Mouse (Mus musculus) forebrain, embryonic 13.5 days (tissue): ENCODE data around the gene Clcnka. TPM values are rescaled to one million over a fixed set of nuclear protein-coding genes. Genes with fewer than 3 reads are reported as not detected.

Experiments used
- ATAC-seq: fragments of 200-750 bp; cut with Nextera tagmentation; 2 replicates; pipeline ENCODE4 v1.8.0; 2017
- H3K27ac ChIP-seq: fragments of 300-500 bp; sonication (generic); 2 replicates; pipeline ENCODE4 v1.5.1; 2015; ENCODE audit warnings: inconsistent platforms, mild to moderate bottlenecking, moderate library complexity
- H3K27me3 ChIP-seq: fragments of 300-500 bp; sonication (generic); 2 replicates; pipeline ENCODE4 v1.6.1; 2015; ENCODE audit warnings: mild to moderate bottlenecking, inconsistent platforms
- H3K36me3 ChIP-seq: fragments of 300-500 bp; sonication (generic); 2 replicates; pipeline ENCODE4 v1.6.1; 2015; ENCODE audit warnings: mild to moderate bottlenecking, inconsistent platforms; ENCODE audit not compliant: poor library complexity, severe bottlenecking
- H3K4me1 ChIP-seq: fragments of 300-500 bp; sonication (generic); 2 replicates; pipeline ENCODE4 v1.6.1; 2015; ENCODE audit warnings: inconsistent platforms
- H3K4me2 ChIP-seq: fragments of 300-500 bp; sonication (generic); 2 replicates; pipeline ENCODE4 v1.6.1; 2015; ENCODE audit warnings: inconsistent platforms, mild to moderate bottlenecking, moderate library complexity
- H3K4me3 ChIP-seq: fragments of 300-500 bp; sonication (generic); 2 replicates; pipeline ENCODE4 v1.5.1; 2015; ENCODE audit warnings: mild to moderate bottlenecking, inconsistent platforms
- H3K9ac ChIP-seq: fragments of 300-500 bp; sonication (generic); 2 replicates; pipeline ENCODE4 v1.6.1; 2015; ENCODE audit warnings: mild to moderate bottlenecking, inconsistent platforms
- H3K9me3 ChIP-seq: fragments of 300-500 bp; sonication (generic); replicated peaks from 2 replicates; pipeline ENCODE4 v1.6.1; 2016; ENCODE audit warnings: inconsistent platforms
- whole genome bisulfite sequencing: fragments of 180-500 bp; shearing (Covaris S2); methylation state at CpG from one replicate; pipeline ENCODE4 v1.1.7; 2015; 5-methylcytosine and 5-hydroxymethylcytosine counted together
- polyA plus RNA-seq: library from polyadenylated mRNA; unstranded; fragments of >200 nt; fragmentation: Nextera tagmentation; extraction: Ambion mirVana; gene quantifications from 2 replicates; pipeline ENCODE4 v1.2.1, GENCODE M21; 2015

Clcnka gene
- polyA plus RNA-seq, 1 experiment from 2014 or later = 0.10 TPM

DNA sequence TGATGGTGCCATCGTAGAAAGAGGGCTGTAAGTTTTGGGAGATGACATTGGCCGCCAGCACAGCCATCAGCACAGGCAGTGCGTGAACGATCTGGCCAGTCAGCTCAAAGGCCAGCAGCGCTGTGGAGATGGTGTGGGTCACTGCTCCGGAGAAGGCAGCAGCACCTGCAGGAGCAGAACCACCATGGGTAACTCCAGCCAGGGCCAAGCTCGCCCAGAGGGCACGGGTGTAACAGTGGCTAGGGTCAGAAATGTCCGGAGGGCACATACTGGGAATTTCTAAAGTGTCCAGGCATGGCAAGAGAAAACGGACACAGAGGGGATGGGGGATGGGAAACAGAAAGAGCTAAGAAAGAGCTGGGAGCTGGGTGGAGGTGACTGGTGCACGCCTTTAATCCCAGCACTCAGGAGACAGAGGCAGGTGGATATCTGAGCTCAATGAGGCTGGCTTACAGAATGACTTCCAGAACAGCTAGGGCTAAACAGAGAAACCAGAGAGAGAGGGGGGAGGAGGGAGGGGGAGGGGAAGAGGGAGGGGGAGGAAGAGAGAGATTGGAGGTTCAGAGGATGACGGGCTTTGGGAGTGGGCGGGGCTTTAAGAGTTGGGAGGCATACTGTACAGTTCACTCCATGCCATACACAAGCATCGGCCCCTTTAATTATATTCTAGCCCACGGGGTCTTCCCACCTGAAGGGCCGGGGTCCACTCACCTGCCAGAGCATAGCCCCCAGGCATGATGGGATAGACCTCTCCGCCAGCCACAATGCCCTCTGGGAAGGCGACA is 9.0 kb downstream of the Clcnka start:
- no peaks in the 10 kb centered on the region for H3K36me3 ChIP-seq
- no peak overlapping the region for H3K4me2 ChIP-seq
- no peak overlapping the region for H3K27ac ChIP-seq
- peaks cover 10% of the 10 kb centered on the region for H3K27me3 ChIP-seq
- H3K9me3 ChIP-seq = no peaks in the 10 kb centered on the region
- WGBS = 71% methylated on average over 18 of the region's 18 CpGs
- peaks cover 2% of the 10 kb centered on the region; the same call in 1 of the 2 replicates for H3K4me1 ChIP-seq
- H3K9ac ChIP-seq = no peak overlapping the region
- no peak overlapping the region for H3K4me3 ChIP-seq
- no peak for ATAC-seq

DNA sequence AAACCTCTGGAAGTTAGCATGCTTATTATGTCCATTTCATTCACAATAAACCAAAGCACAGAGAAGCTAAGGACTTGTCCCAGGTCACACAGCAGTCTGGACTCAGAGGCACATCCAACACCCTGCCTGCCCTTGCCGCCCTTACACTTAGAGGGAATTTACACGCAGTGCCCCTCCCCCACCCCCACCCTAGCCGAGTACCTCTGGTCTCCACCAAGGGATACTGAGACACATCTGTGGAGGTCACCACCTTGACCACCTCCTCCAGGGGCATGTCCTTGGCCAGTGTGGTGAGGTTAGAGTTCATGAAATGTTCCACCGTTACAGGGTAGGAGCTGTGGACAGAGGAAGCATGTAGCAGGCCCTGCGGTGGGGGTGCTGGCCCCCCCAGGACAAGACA is 10.6 kb downstream of the Clcnka start:
- no peak overlapping the region for H3K4me2 ChIP-seq
- H3K36me3 ChIP-seq = no peaks in the 10 kb centered on the region
- no peak overlapping the region for H3K4me3 ChIP-seq
- ATAC-seq = no peak
- H3K9ac ChIP-seq = no peak overlapping the region
- 66% methylated on average over 5 of the region's 5 CpGs for WGBS
- H3K27ac ChIP-seq = no peak overlapping the region
- peaks cover 23% of the 10 kb centered on the region for H3K27me3 ChIP-seq
- peaks cover 4% of the 10 kb centered on the region; the same call in 1 of the 2 replicates for H3K4me1 ChIP-seq
- H3K9me3 ChIP-seq = no peaks in the 10 kb centered on the region

DNA sequence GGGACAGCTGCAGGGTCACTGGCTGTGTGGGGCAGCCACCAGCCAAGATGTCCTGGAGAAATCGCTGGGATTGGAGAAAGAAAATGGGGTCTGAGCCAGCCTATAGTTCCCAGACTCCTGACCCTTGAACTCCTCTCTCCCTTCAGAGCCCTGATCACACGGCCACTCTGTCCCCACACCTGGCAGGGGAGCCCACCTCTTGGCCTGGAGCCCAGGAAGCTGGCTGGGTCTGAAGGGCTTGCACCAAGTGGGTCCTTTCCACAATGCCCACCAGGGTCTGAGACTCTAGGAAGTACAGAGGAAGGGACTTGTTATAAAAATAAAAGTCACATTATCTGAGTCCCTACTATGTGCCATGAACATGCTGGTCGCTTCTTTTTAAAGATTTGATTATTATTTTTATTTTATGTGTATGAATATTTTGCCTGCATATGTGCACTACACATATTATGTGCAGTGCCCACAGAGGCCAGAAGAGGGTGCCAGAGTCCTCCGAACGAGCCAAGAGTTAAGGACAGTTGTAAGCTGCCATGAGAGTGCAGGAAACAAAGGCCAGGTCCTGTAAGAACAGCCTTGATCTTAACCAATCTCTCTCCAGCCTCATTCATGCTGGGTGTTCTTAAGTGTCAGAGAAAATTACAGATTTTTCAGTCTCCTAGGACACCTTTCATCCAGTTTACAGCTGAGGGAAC is 11.3 kb downstream of the Clcnka start:
- Histone ChIP-seq H3K4me3 (no peak overlapping the region), H3K4me2 (no peak overlapping the region), H3K36me3 (no peaks in the 10 kb centered on the region), H3K27me3 (peaks cover 30% of the 10 kb centered on the region), H3K9ac (no peak overlapping the region), H3K27ac (no peak overlapping the region), H3K4me1 (peaks cover 10% of the 10 kb centered on the region), H3K9me3 (no peaks in the 10 kb centered on the region)
- ATAC-seq = peak; percentile 36; the same call in 1 of the 2 replicates
- WGBS = 17% methylated on average over 5 of the region's 5 CpGs

DNA sequence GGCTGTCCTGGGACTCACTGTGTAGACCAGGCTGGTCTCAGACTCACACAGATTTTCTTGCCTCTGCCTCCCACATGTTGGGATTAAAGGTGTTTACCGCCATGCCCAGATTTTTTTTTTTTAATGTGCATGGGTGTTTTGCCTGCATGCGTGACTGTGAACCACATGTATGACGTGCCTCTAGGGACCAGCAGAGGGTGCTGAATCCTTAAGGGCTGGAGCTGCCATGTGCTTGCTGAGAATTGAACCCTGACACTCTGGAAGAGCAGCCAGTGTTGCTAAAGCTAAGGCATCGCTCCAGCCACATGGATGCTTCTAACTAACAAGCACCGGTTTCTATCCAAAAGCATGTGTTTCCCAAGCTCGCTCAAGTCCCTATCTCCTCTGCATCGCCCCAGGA is 12.4 kb downstream of the Clcnka start:
- 74% methylated on average over 7 of the region's 7 CpGs for WGBS
- Histone ChIP-seq H3K27me3 (peaks cover 41% of the 10 kb centered on the region), H3K9me3 (no peaks in the 10 kb centered on the region), H3K4me3 (no peak overlapping the region), H3K9ac (no peak overlapping the region), H3K36me3 (no peaks in the 10 kb centered on the region), H3K27ac (no peak overlapping the region), H3K4me2 (no peak overlapping the region), H3K4me1 (peaks cover 13% of the 10 kb centered on the region)
- ATAC-seq = no peak

DNA sequence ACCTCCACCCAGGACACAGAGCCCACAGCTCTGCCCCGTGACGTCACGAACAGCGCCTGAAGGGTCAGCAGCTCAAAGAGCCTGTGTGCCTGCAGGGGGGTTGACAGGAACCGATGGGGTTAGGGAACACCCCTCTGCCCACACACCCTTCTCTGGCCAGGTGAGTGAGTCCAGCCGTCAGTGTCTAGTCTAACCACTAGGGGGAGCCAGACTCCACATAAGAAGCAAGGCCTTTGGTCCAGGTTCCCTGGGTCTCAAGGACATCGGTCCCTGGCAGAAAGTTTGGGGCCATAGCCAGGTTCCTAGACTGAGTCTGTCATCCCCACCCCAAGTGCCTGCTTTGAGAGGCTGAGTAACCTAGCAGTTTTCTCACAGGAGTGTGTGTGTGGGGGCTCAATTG is 13.2 kb downstream of the Clcnka start:
- Histone ChIP-seq H3K27ac (no peak overlapping the region), H3K27me3 (peaks cover 50% of the 10 kb centered on the region), H3K9me3 (no peaks in the 10 kb centered on the region), H3K36me3 (no peaks in the 10 kb centered on the region), H3K4me1 (peaks cover 13% of the 10 kb centered on the region), H3K4me3 (no peak overlapping the region), H3K9ac (no peak overlapping the region), H3K4me2 (no peak overlapping the region)
- no peak for ATAC-seq
- WGBS = 2% methylated on average over 7 of the region's 7 CpGs

DNA sequence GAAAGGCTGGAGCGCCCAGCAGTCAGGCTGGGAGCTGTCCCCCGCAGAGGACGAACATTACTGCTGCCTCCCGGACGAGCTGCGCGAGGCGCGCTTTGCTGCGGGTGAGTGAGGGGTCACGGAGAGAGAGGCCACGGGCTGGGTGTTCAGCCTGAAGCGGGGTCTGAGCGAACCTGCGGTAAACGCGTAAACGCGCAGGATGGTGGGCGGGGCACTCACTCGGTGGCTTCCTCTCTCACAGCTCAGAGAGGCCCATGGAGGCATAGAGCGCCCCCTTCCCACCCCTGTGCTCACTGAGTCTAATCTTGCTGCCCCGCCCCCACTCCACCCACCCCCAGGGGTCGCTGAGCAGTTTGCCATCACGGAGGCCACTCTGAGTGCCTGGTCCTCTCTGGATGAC is 16.1 kb downstream of the Clcnka start:
- peak; percentile 46; the same call in 1 of the 2 replicates for ATAC-seq
- peak overlapping the region; percentile 37 for H3K4me3 ChIP-seq
- H3K27ac ChIP-seq = no peak overlapping the region
- WGBS = 2% methylated on average over 25 of the region's 25 CpGs
- H3K36me3 ChIP-seq = no peaks in the 10 kb centered on the region
- H3K9ac ChIP-seq = peak overlapping the region; percentile 34
- no peaks in the 10 kb centered on the region for H3K9me3 ChIP-seq
- H3K27me3 ChIP-seq = peaks cover 52% of the 10 kb centered on the region
- peak overlapping the region; percentile 62 for H3K4me2 ChIP-seq
- H3K4me1 ChIP-seq = peaks cover 11% of the 10 kb centered on the region

DNA sequence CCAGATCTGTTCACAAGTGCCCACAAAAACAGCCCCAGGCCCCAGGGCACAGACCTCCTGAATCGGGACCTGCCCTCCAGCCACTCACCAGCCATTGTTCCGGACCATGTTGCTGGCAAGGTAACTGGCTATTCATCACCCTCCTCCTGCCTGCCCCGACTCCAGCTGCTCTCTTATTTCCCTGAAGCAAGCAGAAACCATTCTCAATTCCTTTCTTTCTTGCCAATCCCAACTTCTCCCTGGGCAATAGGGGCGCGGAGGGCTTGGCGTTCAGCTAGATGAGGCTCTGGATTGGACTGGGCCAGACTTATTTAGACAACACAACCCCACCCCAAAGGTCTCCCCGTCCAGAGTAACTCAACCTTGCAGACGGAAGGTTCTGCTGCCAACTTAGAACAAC is 18.9 kb downstream of the Clcnka start:
- peaks cover 46% of the 10 kb centered on the region for H3K27me3 ChIP-seq
- no peak overlapping the region for H3K27ac ChIP-seq
- H3K4me3 ChIP-seq = no peak overlapping the region
- 55% methylated on average over 8 of the region's 8 CpGs for WGBS
- H3K4me2 ChIP-seq = no peak overlapping the region
- H3K9ac ChIP-seq = no peak overlapping the region
- H3K9me3 ChIP-seq = no peaks in the 10 kb centered on the region
- no peak for ATAC-seq
- H3K36me3 ChIP-seq = no peaks in the 10 kb centered on the region
- H3K4me1 ChIP-seq = peaks cover 11% of the 10 kb centered on the region

DNA sequence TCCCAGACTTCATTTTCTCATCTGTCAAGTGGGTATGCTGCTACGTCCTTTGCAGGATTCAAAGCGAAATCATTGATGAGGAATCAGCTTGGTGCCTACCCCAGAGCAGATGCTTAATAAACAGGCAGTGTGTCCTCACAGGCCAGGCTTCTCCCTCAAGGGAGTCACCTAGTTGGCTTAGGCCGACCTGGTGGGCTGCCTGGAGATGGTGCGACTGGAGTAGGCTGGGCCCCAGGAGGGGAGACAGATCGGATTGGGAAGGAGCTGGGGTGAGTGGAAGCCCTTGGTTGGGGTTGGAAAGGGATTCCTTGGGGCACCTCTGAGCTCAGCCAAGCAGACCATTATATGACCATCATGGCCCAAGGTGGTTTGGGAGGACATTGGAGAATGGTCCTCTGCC is 26.1 kb downstream of the Clcnka start:
- Histone ChIP-seq H3K4me3 (no peak overlapping the region), H3K36me3 (no peaks in the 10 kb centered on the region), H3K9ac (no peak overlapping the region), H3K9me3 (no peaks in the 10 kb centered on the region), H3K4me2 (no peak overlapping the region), H3K4me1 (peaks cover 12% of the 10 kb centered on the region), H3K27ac (no peak overlapping the region), H3K27me3 (peaks cover 24% of the 10 kb centered on the region)
- ATAC-seq = no peak
- 94% methylated on average over 5 of the region's 5 CpGs for WGBS

DNA sequence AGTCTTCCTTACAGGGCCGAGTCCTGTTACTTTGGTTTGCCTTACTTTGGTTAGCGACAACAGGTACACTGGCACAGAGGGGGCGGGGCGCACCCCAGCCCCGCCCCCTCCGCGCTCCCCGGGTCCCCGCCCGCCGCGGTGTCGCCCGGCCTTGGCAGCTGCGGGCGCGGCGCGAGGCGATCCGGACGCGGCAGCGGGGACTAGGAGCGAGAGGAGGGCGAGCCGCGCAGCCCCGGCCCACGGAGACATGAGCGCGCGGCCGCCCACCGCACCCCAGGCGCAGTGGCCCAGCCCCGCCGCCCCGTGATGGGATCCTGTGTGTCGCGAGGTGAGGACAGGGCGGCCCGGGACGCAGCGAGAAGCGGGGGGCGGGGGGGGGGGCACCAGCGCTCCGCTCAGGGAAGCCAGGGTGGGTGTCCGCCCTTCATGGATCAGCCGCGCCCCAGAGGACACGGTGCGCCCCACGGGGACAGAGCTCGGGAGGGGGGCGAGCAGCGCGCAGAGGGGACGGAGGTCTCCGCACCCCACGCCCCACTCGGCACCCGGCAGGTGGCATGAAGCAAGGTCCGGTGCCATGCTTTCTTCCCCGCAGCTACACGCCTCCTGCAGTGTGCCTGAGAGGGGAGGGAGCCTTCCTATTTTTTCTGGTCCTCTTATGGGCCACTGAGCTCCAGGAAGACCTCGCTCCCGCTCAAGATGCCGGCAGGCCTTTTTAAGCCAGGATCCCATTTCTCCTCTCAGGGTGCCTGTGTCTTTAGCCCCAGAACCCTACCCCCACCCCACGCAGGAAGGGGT is 30.3 kb downstream of the Clcnka start, which contains the start of gene Fam131c:
Gene Fam131c (plus strand): TSS at position 224 of the 795 bp plus-strand sequence.
- peak; percentile 67 for ATAC-seq
- peak within 1 kb of the TSS; percentile 97 for H3K4me2 ChIP-seq
- H3K9ac ChIP-seq = peak within 1 kb of the TSS; percentile 71
- no peaks in the 10 kb centered on the region for H3K36me3 ChIP-seq
- no peaks in the 10 kb centered on the region for H3K9me3 ChIP-seq
- H3K4me1 ChIP-seq = peaks cover 12% of the 10 kb centered on the region
- 2% methylated on average over 18 of the region's 71 CpGs for WGBS
- no peak within 1 kb of the TSS for H3K27ac ChIP-seq
- H3K4me3 ChIP-seq = peak within 1 kb of the TSS; percentile 52
- H3K27me3 ChIP-seq = peaks cover 59% of the 10 kb centered on the region

DNA sequence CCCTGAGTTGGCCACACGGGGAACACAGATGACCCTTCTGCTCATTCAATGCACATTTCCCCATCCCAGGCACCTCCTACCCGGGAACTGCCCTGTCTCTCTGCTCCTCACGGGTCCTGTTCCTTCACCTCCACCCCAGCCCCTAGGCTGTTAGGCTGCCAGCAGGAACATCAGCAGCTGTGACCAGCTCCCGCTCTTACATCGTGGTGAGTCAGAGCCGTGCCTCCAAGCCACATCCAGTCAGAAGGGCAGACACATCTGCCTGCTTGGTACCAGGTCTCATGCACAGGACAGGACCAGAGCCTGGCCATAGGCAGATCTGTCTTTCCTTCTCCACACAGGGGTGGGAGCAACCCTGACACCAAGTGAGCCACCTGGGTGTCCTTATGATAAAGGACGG is 32.6 kb downstream of the Clcnka start:
- no peaks in the 10 kb centered on the region for H3K9me3 ChIP-seq
- peaks cover 66% of the 10 kb centered on the region for H3K27me3 ChIP-seq
- no peak overlapping the region for H3K9ac ChIP-seq
- no peak for ATAC-seq
- peaks cover 12% of the 10 kb centered on the region for H3K4me1 ChIP-seq
- no peaks in the 10 kb centered on the region for H3K36me3 ChIP-seq
- no peak overlapping the region for H3K4me3 ChIP-seq
- 67% methylated on average over 7 of the region's 7 CpGs for WGBS
- H3K27ac ChIP-seq = no peak overlapping the region
- H3K4me2 ChIP-seq = no peak overlapping the region

DNA sequence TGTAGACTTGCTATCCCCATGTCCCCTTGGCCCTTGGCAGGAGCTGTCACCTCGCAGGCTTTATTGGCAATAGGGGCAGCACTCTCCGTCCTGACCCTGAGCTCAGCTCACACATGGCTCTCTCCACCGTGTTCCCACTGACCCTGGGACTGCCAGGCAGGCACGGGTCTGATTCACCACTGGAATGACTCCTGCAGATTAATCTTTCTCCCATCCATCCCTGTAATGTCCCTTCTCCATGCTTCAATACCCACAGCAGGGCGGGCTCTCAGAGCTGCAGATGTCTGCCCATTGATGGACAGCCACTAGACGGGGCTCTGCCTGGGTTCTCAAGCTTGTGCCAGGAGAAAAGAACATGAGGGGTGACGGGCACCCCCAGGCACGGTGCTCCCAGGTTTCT is 33.4 kb downstream of the Clcnka start:
- peaks cover 65% of the 10 kb centered on the region for H3K27me3 ChIP-seq

More for the DNA sequence above, 33.4 kb downstream of the Clcnka start:
- 52% methylated on average over 8 of the region's 8 CpGs for WGBS
- Histone ChIP-seq H3K9me3 (no peaks in the 10 kb centered on the region), H3K4me1 (peaks cover 14% of the 10 kb centered on the region), H3K4me2 (no peak overlapping the region), H3K36me3 (no peaks in the 10 kb centered on the region), H3K9ac (no peak overlapping the region), H3K4me3 (no peak overlapping the region), H3K27ac (no peak overlapping the region)
- no peak for ATAC-seq
